Mouse (Mus musculus) gastrocnemius, adult 2 months (tissue): ENCODE results near the gene Agpat3. TPM values are rescaled to one million over a fixed set of nuclear protein-coding genes. Genes with fewer than 3 reads are reported as not detected.
"Not testable (repeated sequence)": the region's sequence is repeated elsewhere in the genome, so short reads cannot be mapped to it uniquely, and the experiment has no call there.

Experiments used
- DNase-seq: peaks from one replicate; pipeline ENCODE4 v3.0.0; 2022
- H3K27ac ChIP-seq: fragments of 200-600 bp; 2 replicates; pipeline ENCODE4 v1.8.1; 2022; ENCODE audit warnings: mild to moderate bottlenecking
- H3K4me3 ChIP-seq: fragments of 200-600 bp; 2 replicates; pipeline ENCODE4 v1.8.1; 2022; ENCODE audit warnings: mild to moderate bottlenecking, moderate library complexity
- CTCF ChIP-seq: fragments of 200-600 bp; IDR thresholded peaks from 2 replicates; pipeline ENCODE4 v1.8.1; 2022; ENCODE audit warnings: antibody characterized with exemption, mild to moderate bottlenecking, moderate library complexity
- intact Hi-C: fragments of 180-260 bp; cut with DNase I; formaldehyde crosslinking; loops from one replicate; pipeline ENCODE4 v1.15.1; 2025
- total RNA-seq, 2 experiments: library from RNA; stranded (reverse); gene quantifications; 2 replicates each; pipeline ENCODE4 v1.2.3; 2021

The Agpat3 gene
- total RNA-seq, 2 experiments from 2014 or later, result 108 to 135 TPM

GRCm38 (mm10) chr10:78378516-78378915 lies 26.2 kb upstream of the Agpat3 start:
- intact Hi-C loops, result no loop called here
- TF ChIP-seq CTCF, result peak; percentile 21; the same call in 1 of the 2 replicates
- H3K4me3 ChIP-seq, result no peak overlapping the region
- no peak overlapping the region for H3K27ac ChIP-seq
- DNase-seq, result no peak

GRCm38 (mm10) chr10:78372681-78373668 lies 20.7 kb upstream of the Agpat3 start:
- Histone ChIP-seq H3K4me3 (no peak overlapping the region), H3K27ac (no peak overlapping the region)
- intact Hi-C loops, result no loop called here
- DNase-seq, result no peak
- no peak for TF ChIP-seq CTCF

- Histone ChIP-seq H3K4me3 (no peak overlapping the region), H3K27ac (no peak overlapping the region)
- intact Hi-C loops, result no loop called here
- no peak for DNase-seq
- TF ChIP-seq CTCF, result no peak
Measured at GRCm38 (mm10) chr10:78371746-78372145, 19.5 kb upstream of the Agpat3 start.

- intact Hi-C loops, result no loop called here
- H3K4me3 ChIP-seq, result no peak overlapping the region
- DNase-seq, result no peak
- no peak for TF ChIP-seq CTCF
- no peak overlapping the region for H3K27ac ChIP-seq
Measured at GRCm38 (mm10) chr10:78367586-78367985, 15.3 kb upstream of the Agpat3 start.

GRCm38 (mm10) chr10:78366851-78367312 lies 14.6 kb upstream of the Agpat3 start:
- intact Hi-C loops, result no loop called here
- Histone ChIP-seq H3K4me3 (no peak overlapping the region), H3K27ac (no peak overlapping the region)
- TF ChIP-seq CTCF, result no peak
- DNase-seq, result no peak

- Histone ChIP-seq H3K4me3 (no peak overlapping the region), H3K27ac (no peak overlapping the region)
- intact Hi-C loops, result no loop called here
- no peak for DNase-seq
- no peak for TF ChIP-seq CTCF
Measured at GRCm38 (mm10) chr10:78366195-78366834, 14.0 kb upstream of the Agpat3 start.

GRCm38 (mm10) chr10:78365555-78365954 lies 13.3 kb upstream of the Agpat3 start:
- TF ChIP-seq CTCF, result no peak
- Histone ChIP-seq H3K4me3 (no peak overlapping the region), H3K27ac (no peak overlapping the region)
- intact Hi-C loops, result no loop called here
- no peak for DNase-seq

- no peak for DNase-seq
- intact Hi-C loops, result no loop called here
- Histone ChIP-seq H3K4me3 (no peak overlapping the region), H3K27ac (no peak overlapping the region)
- TF ChIP-seq CTCF, result no peak
Measured at GRCm38 (mm10) chr10:78364106-78364505, 11.8 kb upstream of the Agpat3 start.

- Histone ChIP-seq H3K4me3 (no peak overlapping the region), H3K27ac (no peak overlapping the region)
- no peak for DNase-seq
- no peak for TF ChIP-seq CTCF
- intact Hi-C loops, result no loop called here
Measured at GRCm38 (mm10) chr10:78363366-78363765, 11.1 kb upstream of the Agpat3 start.

GRCm38 (mm10) chr10:78361951-78362350 lies 9.7 kb upstream of the Agpat3 start:
- H3K27ac ChIP-seq, result peak overlapping the region; percentile 62
- TF ChIP-seq CTCF, result no peak
- intact Hi-C loops, result no loop called here

GRCm38 (mm10) chr10:78360290-78360711 lies 8.0 kb upstream of the Agpat3 start:
- H3K27ac ChIP-seq, result peak overlapping the region; percentile 64
- TF ChIP-seq CTCF, result no peak
- no peak overlapping the region for H3K4me3 ChIP-seq
- intact Hi-C loops, result no loop called here
- DNase-seq, result peak; percentile 60

More at GRCm38 (mm10) chr10:78361951-78362350, 9.7 kb upstream of the Agpat3 start:
- DNase-seq, result peak; percentile 86
- no peak overlapping the region for H3K4me3 ChIP-seq

GRCm38 (mm10) chr10:78358999-78359398 lies 6.7 kb upstream of the Agpat3 start:
- H3K4me3 ChIP-seq, H3K27ac ChIP-seq, intact Hi-C loops: not testable (repeated sequence)
- peak; percentile 39; the same call in 1 of the 2 replicates for TF ChIP-seq CTCF
- peak; percentile 4 for DNase-seq

GRCm38 (mm10) chr10:78358266-78358665 lies 6.0 kb upstream of the Agpat3 start:
- no peak for TF ChIP-seq CTCF
- intact Hi-C loops, result no loop called here
- H3K27ac ChIP-seq, result no peak overlapping the region
- no peak for DNase-seq
- H3K4me3 ChIP-seq, result no peak overlapping the region
